In the genomic region with DNA sequence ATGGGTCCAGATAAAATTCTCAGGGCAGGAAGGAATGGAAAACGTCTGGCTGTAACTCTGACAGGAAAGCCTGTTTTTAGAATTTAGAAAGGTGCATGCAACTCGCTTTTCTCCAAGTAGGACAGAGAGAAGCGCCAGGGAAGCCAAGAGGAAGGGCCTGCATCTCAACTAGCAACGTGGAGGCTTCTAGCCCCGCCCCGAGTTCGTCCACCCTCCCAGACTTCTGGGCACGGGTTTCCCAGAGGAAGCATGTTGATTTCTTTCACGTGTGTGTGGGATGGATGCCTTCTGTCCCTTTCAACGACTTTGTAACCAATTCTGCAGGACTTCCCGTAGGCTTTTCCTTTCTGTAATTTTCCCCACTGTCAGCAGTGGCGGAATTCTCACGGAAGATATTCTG, we compare ENCODE assay signal across 14 mouse cellular contexts.
DNase-seq lines count a peak whose midpoint lies in the region; ATAC-seq and TF ChIP-seq lines count a peak whose summit lies in the region.
"Had no signal": no experiment of that assay in that cellular context is flagged by ENCODE, and none has a peak within 500 bp of the region (broad histone marks: within the 10 kb centered on the region; RNA-seq: fewer than 3 reads in every experiment).

No protein-coding gene starts in this region.

- no peak overlapping the region for H3K27ac ChIP-seq in heart, embryonic 12.5 days (ENCODE audit: poor library complexity, severe bottlenecking)
- no peak overlapping the region for H3K27ac ChIP-seq in lung, postnatal 0 days (ENCODE audit: low read length)
- H3K27ac ChIP-seq: layer of hippocampus, adult 2 months; limb, embryonic 12.5 days had no signal

- TF ChIP-seq CTCF in lung, postnatal 0 days (IDR thresholded peaks at IDR 0.05): no peak

- H3K4me3 ChIP-seq in heart, embryonic 12.5 days: no peak overlapping the region; the same call in 1 of the 2 replicates
- no peak overlapping the region for H3K4me3 ChIP-seq in lung, postnatal 0 days (ENCODE audit: low read depth, low read length)
- H3K4me3 ChIP-seq: erythroblast, embryonic 14.5 days; layer of hippocampus, adult 2 months; limb, embryonic 12.5 days; megakaryocyte, embryonic 14.5 days had no signal

- no peak overlapping the region for H3K9ac ChIP-seq in heart, embryonic 12.5 days
- H3K9ac ChIP-seq in lung, postnatal 0 days (replicated peaks; ENCODE audit: low read depth): no peak overlapping the region
- H3K9ac ChIP-seq: limb, embryonic 12.5 days had no signal

- intact Hi-C loops in gastrocnemius, postnatal 14 days (cut with DNase I; ENCODE audit: low total_unique reads): no loop called here

- H3K27me3 ChIP-seq in heart, embryonic 12.5 days (replicated peaks): peaks cover 3% of the 10 kb centered on the region; the same call in 1 of the 2 replicates
- H3K27me3 ChIP-seq in lung, postnatal 0 days (replicated peaks; ENCODE audit: insufficient read depth, low read length): no peaks in the 10 kb centered on the region
- H3K27me3 ChIP-seq: CH12.LX had no signal

- no peaks in the 10 kb centered on the region for H3K9me3 ChIP-seq in heart, embryonic 12.5 days (replicated peaks)
- H3K9me3 ChIP-seq in lung, postnatal 0 days (ENCODE audit: low read length): no peaks in the 10 kb centered on the region
- H3K9me3 ChIP-seq: limb, embryonic 12.5 days; megakaryocyte, embryonic 14.5 days had no signal

- no peak for TF ChIP-seq EP300 in lung, postnatal 0 days (IDR thresholded peaks at IDR 0.05)

- 30% methylated on average over 13 of the region's 13 CpGs for WGBS in heart, embryonic 12.5 days
- WGBS in lung, postnatal 0 days: 37% methylated on average over 13 of the region's 13 CpGs

- DNase-seq in left cerebral cortex, adult 18-20 months (ENCODE audit: low spot score in 2 of 2): peak; percentile 34 to 44
- DNase-seq in left cerebral cortex, adult 11 months (ENCODE audit: low spot score): no peak
- DNase-seq in gastrocnemius, postnatal 14 days: peak; percentile 70
- peak; percentile 40 for DNase-seq in lung, postnatal 0 days (ENCODE audit: low spot score)
- DNase-seq in cerebellum, adult 11-12 months: no peak
- DNase-seq in adrenal gland, postnatal 10 days: no peak
- DNase-seq in layer of hippocampus, postnatal 36 days: no peak
- DNase-seq: cerebellum, postnatal 36 days had no signal

- H3K4me2 ChIP-seq in heart, embryonic 12.5 days: peak overlapping the region; percentile 32
- no peak overlapping the region for H3K4me2 ChIP-seq in lung, postnatal 0 days (replicated peaks; ENCODE audit: low read depth, low read length)
- H3K4me2 ChIP-seq: limb, embryonic 12.5 days had no signal

- no peak for ATAC-seq in heart, embryonic 12.5 days (ENCODE audit: insufficient number of reproducible peaks, low FRiP score)
- no peak for ATAC-seq in lung, postnatal 0 days

- no peaks in the 10 kb centered on the region for H3K36me3 ChIP-seq in heart, embryonic 12.5 days
- H3K36me3 ChIP-seq in lung, postnatal 0 days (ENCODE audit: insufficient read depth, low read length): no peaks in the 10 kb centered on the region
- H3K36me3 ChIP-seq: limb, embryonic 12.5 days had no signal

- H3K4me1 ChIP-seq in heart, embryonic 12.5 days (replicated peaks): peaks cover 10% of the 10 kb centered on the region; the same call in 1 of the 2 replicates
- peaks cover 6% of the 10 kb centered on the region; the same call in 1 of the 2 replicates for H3K4me1 ChIP-seq in lung, postnatal 0 days (ENCODE audit: insufficient read depth, low read depth, low read length)
- H3K4me1 ChIP-seq: limb, embryonic 12.5 days had no signal

Comparison
In these comparisons a context has a peak if more than half of its experiments do, and no peak if none do; other contexts are left out.
1. DNase-seq: peak in left cerebral cortex, adult 18-20 months (2 of 2), gastrocnemius, postnatal 14 days (single experiment) and lung, postnatal 0 days (single experiment); none in left cerebral cortex, adult 11 months (single experiment), cerebellum, adult 11-12 months (single experiment), adrenal gland, postnatal 10 days (single experiment) and layer of hippocampus, postnatal 36 days (0 of 2).